Mouse (Mus musculus): ENCODE data around the gene Tnip1. TPM values are rescaled to one million over a fixed set of nuclear protein-coding genes. Genes with fewer than 3 reads are reported as not detected.
A peak's percentile ranks its signal among the peaks of the same experiment; 100 is the strongest.

Tnip1 gene
- polyA plus RNA-seq, 1 experiment from 2014 or later, result 20.0 TPM

DNA sequence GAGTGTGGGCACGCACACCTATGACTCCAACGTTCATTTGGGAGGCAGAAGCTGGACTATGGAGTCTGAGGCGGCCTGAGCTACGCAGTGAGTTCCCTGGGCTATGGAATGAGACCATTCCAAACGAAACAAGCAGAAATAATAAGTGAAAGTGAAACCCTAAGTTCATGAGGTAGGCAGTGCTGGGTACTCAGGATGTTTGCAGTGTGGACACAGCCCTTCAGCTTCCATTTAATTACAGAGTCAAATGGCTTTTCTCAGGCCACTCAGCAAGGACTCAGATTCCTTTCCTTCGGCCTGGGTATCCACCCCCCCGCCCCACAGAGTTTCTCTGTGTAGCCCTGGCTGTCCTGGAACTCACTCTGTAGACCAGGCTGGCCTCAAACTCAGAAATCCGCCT, 33.0 kb downstream of the Tnip1 start:
- H3K27ac ChIP-seq, result no peak overlapping the region
- H3K9me3 ChIP-seq, result no peaks in the 10 kb centered on the region
- ATAC-seq (ENCODE audit: insufficient read depth, low FRiP score, low read depth), result no peak
- no peaks in the 10 kb centered on the region for H3K27me3 ChIP-seq (replicated peaks)
- peaks cover 45% of the 10 kb centered on the region for H3K36me3 ChIP-seq
- WGBS, result 89% methylated on average over 8 of the region's 8 CpGs
- no peak overlapping the region for H3K4me2 ChIP-seq
- no peak overlapping the region for H3K4me3 ChIP-seq (replicated peaks)
- peak overlapping the region; percentile 6; the same call in 1 of the 2 replicates for H3K9ac ChIP-seq
- no peaks in the 10 kb centered on the region for H3K4me1 ChIP-seq

DNA sequence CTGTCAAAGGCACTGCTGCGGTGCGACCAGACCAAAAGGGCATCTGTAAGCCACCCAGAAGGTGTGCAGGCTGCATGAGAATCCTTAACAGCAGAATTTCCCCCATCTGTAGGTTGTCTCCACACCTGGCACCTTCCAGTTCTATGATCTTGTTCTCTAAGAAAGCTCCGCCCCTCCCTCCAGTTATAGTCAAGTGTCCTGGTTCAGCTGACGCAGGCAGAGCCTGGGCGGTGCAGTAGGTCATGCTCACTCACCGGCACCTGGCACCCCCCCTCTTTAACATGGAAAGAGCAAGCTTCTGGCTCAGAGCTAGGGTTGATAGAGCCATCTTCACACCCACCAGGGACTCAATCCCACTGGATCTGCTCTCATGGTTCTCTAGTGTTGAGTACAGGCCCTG, 33.4 kb downstream of the Tnip1 start:
- Histone ChIP-seq H3K4me1 (no peaks in the 10 kb centered on the region), H3K27me3 (replicated peaks) (no peaks in the 10 kb centered on the region), H3K9ac (peak overlapping the region; percentile 6; the same call in 1 of the 2 replicates), H3K9me3 (no peaks in the 10 kb centered on the region), H3K27ac (no peak overlapping the region), H3K4me2 (no peak overlapping the region), H3K4me3 (replicated peaks) (no peak overlapping the region), H3K36me3 (peaks cover 48% of the 10 kb centered on the region)
- no peak for ATAC-seq (ENCODE audit: insufficient read depth, low FRiP score, low read depth)
- 90% methylated on average over 6 of the region's 6 CpGs for WGBS

- Histone ChIP-seq H3K27me3 (replicated peaks) (no peaks in the 10 kb centered on the region), H3K4me2 (no peak overlapping the region), H3K9ac (no peak overlapping the region), H3K27ac (no peak overlapping the region), H3K4me1 (no peaks in the 10 kb centered on the region), H3K9me3 (no peaks in the 10 kb centered on the region), H3K36me3 (peaks cover 50% of the 10 kb centered on the region), H3K4me3 (replicated peaks) (no peak overlapping the region)
- no peak for ATAC-seq (ENCODE audit: insufficient read depth, low FRiP score, low read depth)
- 84% methylated on average over 7 of the region's 7 CpGs for WGBS
Observed at GRCm38 (mm10) chr11:54928886-54929285, 33.8 kb downstream of the Tnip1 start.

DNA sequence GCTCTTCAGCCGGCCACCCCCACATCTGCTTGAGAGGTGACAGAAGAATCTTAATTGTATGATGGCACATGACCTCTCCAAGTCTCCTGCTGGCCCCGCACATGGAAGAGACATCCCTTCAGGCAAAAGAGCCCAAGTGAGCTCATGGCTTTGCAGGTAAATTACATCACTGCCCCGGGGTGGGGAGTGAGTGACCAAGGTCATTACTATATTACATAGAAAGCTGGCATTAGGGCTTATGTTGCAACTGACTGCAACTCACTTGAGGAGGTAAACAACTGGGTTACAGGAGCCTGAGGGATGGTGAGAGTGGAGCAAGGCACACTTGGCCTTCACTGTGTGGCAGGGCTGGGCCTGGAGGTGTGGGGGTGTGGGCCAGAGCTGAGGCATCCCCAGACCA, 34.5 kb downstream of the Tnip1 start:
- H3K27me3 ChIP-seq (replicated peaks), result no peaks in the 10 kb centered on the region
- H3K4me3 ChIP-seq (replicated peaks), result no peak overlapping the region
- WGBS, result 89% methylated on average over 3 of the region's 3 CpGs
- peaks cover 51% of the 10 kb centered on the region for H3K36me3 ChIP-seq
- H3K9ac ChIP-seq, result no peak overlapping the region
- no peaks in the 10 kb centered on the region for H3K9me3 ChIP-seq
- no peak for ATAC-seq (ENCODE audit: insufficient read depth, low FRiP score, low read depth)
- H3K27ac ChIP-seq, result no peak overlapping the region
- no peaks in the 10 kb centered on the region for H3K4me1 ChIP-seq
- H3K4me2 ChIP-seq, result no peak overlapping the region

- ATAC-seq (ENCODE audit: insufficient read depth, low FRiP score, low read depth), result no peak; the same call in 1 of the 2 replicates
- H3K9ac ChIP-seq, result no peak overlapping the region
- peaks cover 49% of the 10 kb centered on the region for H3K36me3 ChIP-seq
Observed at GRCm38 (mm10) chr11:54927346-54928140, 35.2 kb downstream of the Tnip1 start.

GRCm38 (mm10) chr11:54924145-54924544, 38.6 kb downstream of the Tnip1 start:
- H3K4me1 ChIP-seq, result 0 out of 2 replicates have a peak, but pooled peaks cover 4% of the 10 kb centered on the region
- H3K36me3 ChIP-seq, result peaks cover 53% of the 10 kb centered on the region
- H3K9ac ChIP-seq, result no peak overlapping the region
- H3K27me3 ChIP-seq (replicated peaks), result no peaks in the 10 kb centered on the region
- ATAC-seq (ENCODE audit: insufficient read depth, low FRiP score, low read depth), result no peak
- H3K4me3 ChIP-seq (replicated peaks), result no peak overlapping the region
- 92% methylated on average over 14 of the region's 14 CpGs for WGBS
- no peaks in the 10 kb centered on the region for H3K9me3 ChIP-seq
- H3K27ac ChIP-seq, result no peak overlapping the region
- H3K4me2 ChIP-seq, result no peak overlapping the region

More at GRCm38 (mm10) chr11:54927346-54928140, 35.2 kb downstream of the Tnip1 start:
- no peak overlapping the region for H3K27ac ChIP-seq
- H3K4me1 ChIP-seq, result no peaks in the 10 kb centered on the region
- 75% methylated on average over 14 of the region's 14 CpGs for WGBS
- H3K4me3 ChIP-seq (replicated peaks), result no peak overlapping the region
- no peak overlapping the region for H3K4me2 ChIP-seq
- no peaks in the 10 kb centered on the region for H3K9me3 ChIP-seq
- H3K27me3 ChIP-seq (replicated peaks), result no peaks in the 10 kb centered on the region

- ATAC-seq (ENCODE audit: insufficient read depth, low FRiP score, low read depth), result peak; percentile 5; the same call in 1 of the 2 replicates
- 92% methylated on average over 3 of the region's 3 CpGs for WGBS
- H3K4me2 ChIP-seq, result no peak overlapping the region
- no peaks in the 10 kb centered on the region for H3K9me3 ChIP-seq
- 0 out of 2 replicates have a peak, but pooled peaks cover 4% of the 10 kb centered on the region for H3K4me1 ChIP-seq
- H3K27me3 ChIP-seq (replicated peaks), result no peaks in the 10 kb centered on the region
- no peak overlapping the region for H3K9ac ChIP-seq
- peaks cover 57% of the 10 kb centered on the region for H3K36me3 ChIP-seq
- H3K27ac ChIP-seq, result no peak overlapping the region
- no peak overlapping the region for H3K4me3 ChIP-seq (replicated peaks)
Observed at GRCm38 (mm10) chr11:54922488-54922887, 40.2 kb downstream of the Tnip1 start.

DNA sequence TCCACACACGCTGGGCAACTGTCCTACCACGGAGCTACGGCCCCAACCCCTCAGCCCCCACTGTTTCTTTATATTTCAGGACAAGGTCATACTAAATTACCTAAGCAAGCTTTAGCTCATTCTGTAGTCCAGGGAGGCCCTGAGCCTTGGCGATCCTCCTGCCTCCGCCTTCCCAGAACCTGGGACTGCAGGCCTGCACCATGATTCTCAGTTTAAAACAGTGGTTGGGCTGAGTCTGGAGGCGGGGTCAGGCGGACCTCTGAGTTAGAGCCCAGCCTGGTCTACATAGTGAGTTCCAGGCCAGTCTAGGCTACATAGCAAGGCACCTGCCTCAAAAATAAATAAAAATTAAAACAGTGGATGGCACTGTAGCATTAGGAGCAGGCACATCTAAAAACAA, 40.9 kb downstream of the Tnip1 start:
- H3K27ac ChIP-seq, result peak overlapping the region; percentile 65; the same call in 1 of the 2 replicates
- H3K4me2 ChIP-seq, result no peak overlapping the region
- H3K36me3 ChIP-seq, result peaks cover 57% of the 10 kb centered on the region
- H3K4me1 ChIP-seq, result 0 out of 2 replicates have a peak, but pooled peaks cover 4% of the 10 kb centered on the region
- ATAC-seq (ENCODE audit: insufficient read depth, low FRiP score, low read depth), result peak; percentile 54; the same call in 1 of the 2 replicates
- H3K9me3 ChIP-seq, result no peaks in the 10 kb centered on the region
- WGBS, result 42% methylated on average over 7 of the region's 7 CpGs
- H3K27me3 ChIP-seq (replicated peaks), result no peaks in the 10 kb centered on the region
- no peak overlapping the region for H3K9ac ChIP-seq
- no peak overlapping the region for H3K4me3 ChIP-seq (replicated peaks)

DNA sequence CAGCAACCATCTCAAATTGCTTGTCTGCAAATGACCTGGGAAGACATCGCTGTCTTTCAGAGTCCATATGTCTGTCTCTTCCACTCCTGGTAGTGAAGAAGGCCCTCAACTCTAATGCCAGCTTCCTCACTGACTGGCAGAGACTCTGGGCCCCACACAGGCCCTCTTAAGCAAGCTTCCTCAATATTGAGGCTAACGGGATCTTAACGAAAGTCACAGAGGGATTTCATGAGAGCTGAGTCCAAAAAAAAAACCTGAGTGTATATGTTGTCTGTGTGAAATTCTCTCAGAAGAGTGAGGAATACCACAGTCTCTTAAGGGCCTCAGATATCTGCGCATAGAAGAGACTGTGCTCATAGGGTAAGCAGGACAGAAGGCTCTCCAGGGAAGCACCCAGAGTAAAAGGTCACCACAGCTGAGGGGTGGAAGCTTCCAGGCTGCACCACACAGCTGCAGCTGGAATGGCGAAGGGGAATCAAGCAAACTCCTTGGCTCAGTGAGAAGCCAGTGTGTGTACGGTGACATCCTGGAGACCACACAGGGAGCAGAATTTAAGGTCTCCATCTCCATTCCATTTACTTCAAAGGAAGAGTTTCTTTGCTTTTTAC, 41.6 kb downstream of the Tnip1 start:
- Histone ChIP-seq H3K27ac (peak overlapping the region; percentile 51), H3K36me3 (peaks cover 57% of the 10 kb centered on the region), H3K4me2 (no peak overlapping the region), H3K27me3 (replicated peaks) (no peaks in the 10 kb centered on the region), H3K4me3 (replicated peaks) (no peak overlapping the region), H3K9me3 (no peaks in the 10 kb centered on the region), H3K9ac (no peak overlapping the region), H3K4me1 (0 out of 2 replicates have a peak, but pooled peaks cover 4% of the 10 kb centered on the region)
- WGBS, result 58% methylated on average over 6 of the region's 6 CpGs
- no peak for ATAC-seq (ENCODE audit: insufficient read depth, low FRiP score, low read depth)

- Histone ChIP-seq H3K9me3 (no peaks in the 10 kb centered on the region), H3K4me1 (0 out of 2 replicates have a peak, but pooled peaks cover 4% of the 10 kb centered on the region), H3K9ac (no peak overlapping the region), H3K4me3 (replicated peaks) (no peak overlapping the region), H3K4me2 (no peak overlapping the region), H3K36me3 (peaks cover 54% of the 10 kb centered on the region), H3K27me3 (replicated peaks) (no peaks in the 10 kb centered on the region), H3K27ac (peak overlapping the region; percentile 51; the same call in 1 of the 2 replicates)
- ATAC-seq (ENCODE audit: insufficient read depth, low FRiP score, low read depth), result no peak
- 64% methylated on average over 11 of the region's 11 CpGs for WGBS
Observed at GRCm38 (mm10) chr11:54920127-54920972, 42.4 kb downstream of the Tnip1 start.

- no peak overlapping the region for H3K9ac ChIP-seq
- peaks cover 50% of the 10 kb centered on the region for H3K36me3 ChIP-seq
- 88% methylated on average over 4 of the region's 4 CpGs for WGBS
- H3K27ac ChIP-seq, result no peak overlapping the region
- H3K9me3 ChIP-seq, result no peaks in the 10 kb centered on the region
- H3K27me3 ChIP-seq (replicated peaks), result no peaks in the 10 kb centered on the region
- H3K4me1 ChIP-seq, result 0 out of 2 replicates have a peak, but pooled peaks cover 4% of the 10 kb centered on the region
- H3K4me3 ChIP-seq (replicated peaks), result no peak overlapping the region
- H3K4me2 ChIP-seq, result no peak overlapping the region
- no peak for ATAC-seq (ENCODE audit: insufficient read depth, low FRiP score, low read depth)
Observed at GRCm38 (mm10) chr11:54918273-54918672, 44.4 kb downstream of the Tnip1 start.

Measured in stomach, embryonic 15.5 days (tissue).